30 mouse cellular contexts compared by ENCODE assay signal in the genomic region with DNA sequence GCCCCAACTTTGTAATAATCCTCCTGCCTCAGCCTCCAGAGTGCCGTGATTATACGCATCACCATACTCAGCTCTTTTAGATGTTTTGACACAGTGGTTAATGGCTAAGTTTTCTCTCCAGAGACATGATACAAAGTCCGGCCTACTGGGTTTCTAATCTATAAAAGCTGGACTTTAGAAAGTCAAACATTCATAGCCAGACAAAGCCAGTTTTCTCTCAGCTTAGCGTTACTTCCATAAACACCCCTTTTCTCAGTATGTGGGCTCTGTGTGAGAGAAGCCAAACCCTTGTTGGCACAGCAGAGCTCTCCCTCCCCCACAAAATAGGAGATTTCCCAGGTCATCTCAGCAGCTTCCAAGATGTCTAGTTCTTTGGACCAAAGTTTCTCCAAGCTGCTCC. TPM values are rescaled to one million over a fixed set of nuclear protein-coding genes. Genes with fewer than 3 reads are reported as not detected.
DNase-seq lines count a peak whose midpoint lies in the region; ATAC-seq and TF ChIP-seq lines count a peak whose summit lies in the region.
"Had no signal": no experiment of that assay in that cellular context is flagged by ENCODE, and none has a peak within 500 bp of the region (broad histone marks: within the 10 kb centered on the region; RNA-seq: fewer than 3 reads in every experiment).

No protein-coding gene starts in this region.

- no peak for TF ChIP-seq CTCF in kidney, adult 2 months (conservative IDR thresholded peaks at IDR 0.05; ENCODE audit: insufficient read depth, insufficient read length, low read depth, low read length)
- TF ChIP-seq CTCF in intestine, postnatal 0 days (IDR thresholded peaks at IDR 0.05; ENCODE audit: low read depth) = no peak
- TF ChIP-seq CTCF in liver, postnatal 0 days (IDR thresholded peaks at IDR 0.05; ENCODE audit: low read depth) = no peak

- no peaks in the 10 kb centered on the region for H3K36me3 ChIP-seq in kidney, adult 2 months (ENCODE audit: control insufficient read depth, insufficient read depth, low read length)
- H3K36me3 ChIP-seq in kidney, embryonic 14.5 days (ENCODE audit: control insufficient read depth, insufficient read depth, low read length) = no peaks in the 10 kb centered on the region
- H3K36me3 ChIP-seq in intestine, postnatal 0 days (ENCODE audit: control insufficient read depth, insufficient read depth) = no peaks in the 10 kb centered on the region
- H3K36me3 ChIP-seq in liver, embryonic 12.5 days = no peaks in the 10 kb centered on the region
- 0 out of 2 replicates have a peak, but pooled peaks cover 3% of the 10 kb centered on the region for H3K36me3 ChIP-seq in liver, postnatal 0 days (replicated peaks; ENCODE audit: insufficient read depth, low read length)
- H3K36me3 ChIP-seq: heart, embryonic 13.5 days; limb, embryonic 12.5 days; midbrain, embryonic 12.5 days; neural tube, embryonic 13.5 days had no signal

- no peaks in the 10 kb centered on the region for H3K9me3 ChIP-seq in kidney, embryonic 14.5 days (ENCODE audit: control insufficient read depth, low read length)
- H3K9me3 ChIP-seq in intestine, postnatal 0 days (ENCODE audit: control insufficient read depth) = no peaks in the 10 kb centered on the region
- no peaks in the 10 kb centered on the region for H3K9me3 ChIP-seq in liver, embryonic 12.5 days (replicated peaks)
- no peaks in the 10 kb centered on the region for H3K9me3 ChIP-seq in liver, postnatal 0 days (ENCODE audit: low read length)
- H3K9me3 ChIP-seq: heart, embryonic 13.5 days; limb, embryonic 12.5 days; midbrain, embryonic 12.5 days; neural tube, embryonic 13.5 days had no signal

- H3K4me3 ChIP-seq in kidney, adult 2 months (ENCODE audit: insufficient read depth, low read depth, low read length) = no peak overlapping the region
- no peak overlapping the region for H3K4me3 ChIP-seq in kidney, embryonic 14.5 days (ENCODE audit: low read length)
- H3K4me3 ChIP-seq in intestine, postnatal 0 days (ENCODE audit: low read depth, low read length) = no peak overlapping the region
- H3K4me3 ChIP-seq in liver, embryonic 12.5 days = peak overlapping the region; percentile 30
- H3K4me3 ChIP-seq in liver, postnatal 0 days (ENCODE audit: low read depth, low read length) = peak overlapping the region; percentile 45
- H3K4me3 ChIP-seq: gastrocnemius, adult 2 months; heart, adult 2 months; heart, embryonic 13.5 days; layer of hippocampus, adult 2 months; left cerebral cortex, adult 2 months; limb, embryonic 12.5 days; midbrain, embryonic 12.5 days; neural tube, embryonic 13.5 days had no signal

- H3K27me3 ChIP-seq in kidney, adult 2 months (replicated peaks; ENCODE audit: control insufficient read depth, insufficient read depth, low read length) = no peaks in the 10 kb centered on the region
- H3K27me3 ChIP-seq in kidney, embryonic 14.5 days (ENCODE audit: control insufficient read depth, insufficient read depth, low read length) = no peaks in the 10 kb centered on the region
- H3K27me3 ChIP-seq in intestine, postnatal 0 days (replicated peaks; ENCODE audit: control insufficient read depth, insufficient read depth, low read length) = no peaks in the 10 kb centered on the region
- no peaks in the 10 kb centered on the region for H3K27me3 ChIP-seq in liver, embryonic 12.5 days (replicated peaks)
- no peaks in the 10 kb centered on the region for H3K27me3 ChIP-seq in liver, postnatal 0 days (ENCODE audit: insufficient read depth, low read length)
- H3K27me3 ChIP-seq: limb, embryonic 12.5 days; midbrain, embryonic 12.5 days; neural tube, embryonic 13.5 days had no signal

- H3K9ac ChIP-seq in kidney, embryonic 14.5 days (ENCODE audit: low read depth, low read length) = no peak overlapping the region
- H3K9ac ChIP-seq in intestine, postnatal 0 days (ENCODE audit: low read depth, low read length) = no peak overlapping the region
- H3K9ac ChIP-seq in liver, embryonic 12.5 days = no peak overlapping the region
- H3K9ac ChIP-seq in liver, postnatal 0 days (replicated peaks) = peak overlapping the region; percentile 65
- H3K9ac ChIP-seq: heart, embryonic 13.5 days; hindbrain, embryonic 14.5 days; limb, embryonic 12.5 days; lung, embryonic 14.5 days; midbrain, embryonic 12.5 days; neural tube, embryonic 13.5 days had no signal

- WGBS in kidney, adult 2 months = 56% methylated on average over 4 of the region's 4 CpGs
- WGBS in kidney, embryonic 14.5 days = 94% methylated on average over 4 of the region's 4 CpGs
- 51% methylated on average over 4 of the region's 4 CpGs for WGBS in intestine, postnatal 0 days
- 56% methylated on average over 4 of the region's 4 CpGs for WGBS in liver, embryonic 12.5 days (ENCODE audit: insufficient replicate concordance)
- 48% methylated on average over 4 of the region's 4 CpGs for WGBS in liver, postnatal 0 days (ENCODE audit: insufficient replicate concordance)

- no peaks in the 10 kb centered on the region; the same call in 1 of the 2 replicates for H3K4me1 ChIP-seq in kidney, adult 2 months (ENCODE audit: control insufficient read depth, insufficient read depth, low read length)
- no peaks in the 10 kb centered on the region for H3K4me1 ChIP-seq in kidney, embryonic 14.5 days (ENCODE audit: control insufficient read depth, insufficient read depth, low read length)
- no peaks in the 10 kb centered on the region for H3K4me1 ChIP-seq in intestine, postnatal 0 days (replicated peaks; ENCODE audit: control insufficient read depth, insufficient read depth, low read length)
- peaks cover 8% of the 10 kb centered on the region; the same call in 1 of the 2 replicates for H3K4me1 ChIP-seq in liver, embryonic 12.5 days
- peaks cover 9% of the 10 kb centered on the region; the same call in 1 of the 2 replicates for H3K4me1 ChIP-seq in liver, postnatal 0 days (ENCODE audit: insufficient read depth)
- H3K4me1 ChIP-seq: heart, embryonic 13.5 days; limb, embryonic 12.5 days; midbrain, embryonic 12.5 days; neural tube, embryonic 13.5 days had no signal

- DNase-seq in kidney, adult 2 months = peak; percentile 79
- DNase-seq in liver, postnatal 0 days = no peak
- DNase-seq in heart, adult 11 months = no peak
- DNase-seq: adrenal gland, postnatal 14 days; cerebellum, adult 11 months; cerebellum, adult 9-10 months; cerebellum, postnatal 36 days; gastrocnemius, adult 2 months; gastrocnemius, postnatal 36 days; heart, adult 2 months; heart, postnatal 10 days; kidney, postnatal 10 days; lung, embryonic 14.5 days; lung, postnatal 14 days; thymus, postnatal 4 days had no signal

- TF ChIP-seq POLR2A in kidney, adult 2 months (IDR thresholded peaks at IDR 0.05; ENCODE audit: low read depth, low read length) = no peak

- TF ChIP-seq EP300 in liver, postnatal 0 days (IDR thresholded peaks at IDR 0.05; ENCODE audit: low read depth) = peak; percentile 56

- H3K27ac ChIP-seq in kidney, adult 2 months (ENCODE audit: insufficient read depth, low read depth, low read length) = peak overlapping the region; percentile 51; the same call in 1 of the 2 replicates
- H3K27ac ChIP-seq in kidney, embryonic 14.5 days (ENCODE audit: low read depth, low read length) = no peak overlapping the region
- no peak overlapping the region for H3K27ac ChIP-seq in intestine, postnatal 0 days (ENCODE audit: low read depth, low read length)
- H3K27ac ChIP-seq in liver, embryonic 12.5 days = peak overlapping the region; percentile 5; the same call in 1 of the 2 replicates
- peak overlapping the region; percentile 92 for H3K27ac ChIP-seq in liver, postnatal 0 days (ENCODE audit: low read depth)
- H3K27ac ChIP-seq: gastrocnemius, adult 2 months; heart, adult 2 months; heart, embryonic 13.5 days; hindbrain, embryonic 14.5 days; layer of hippocampus, adult 2 months; left cerebral cortex, adult 2 months; limb, embryonic 12.5 days; midbrain, embryonic 12.5 days; neural tube, embryonic 13.5 days had no signal

- ATAC-seq in kidney, embryonic 14.5 days (ENCODE audit: low FRiP score, low TSS enrichment) = no peak
- peak; percentile 41; the same call in 1 of the 2 replicates for ATAC-seq in intestine, postnatal 0 days
- ATAC-seq in liver, embryonic 12.5 days = no peak
- peak; percentile 68 for ATAC-seq in liver, postnatal 0 days
- no peak for ATAC-seq in erythroid progenitor cell, adult 5-6 weeks (replicated peaks; ENCODE audit: low FRiP score, poor library complexity, severe bottlenecking)
- ATAC-seq: CD4-positive, CD25-positive, alpha-beta regulatory T cell, adult 4 months; forebrain, embryonic 16.5 days had no signal

- no peak overlapping the region for H3K4me2 ChIP-seq in kidney, embryonic 14.5 days (replicated peaks; ENCODE audit: low read depth, low read length)
- no peak overlapping the region for H3K4me2 ChIP-seq in intestine, postnatal 0 days (replicated peaks; ENCODE audit: low read depth)
- H3K4me2 ChIP-seq in liver, embryonic 12.5 days = peak overlapping the region; percentile 39
- peak overlapping the region; percentile 60 for H3K4me2 ChIP-seq in liver, postnatal 0 days (ENCODE audit: low read depth, low read length)
- H3K4me2 ChIP-seq: heart, embryonic 13.5 days; hindbrain, embryonic 14.5 days; limb, embryonic 12.5 days; lung, embryonic 14.5 days; midbrain, embryonic 12.5 days; neural tube, embryonic 13.5 days had no signal

RNA-seq across cellular contexts. Expression of a gene that starts 2.6 kb away (rescaled TPM):
- polyA plus RNA-seq in kidney, adult 2 months (2012; rRNA removed) = 0.78 and 1.0 TPM in 2 replicates
- 0.61 and 0.87 TPM in 2 replicates for polyA plus RNA-seq in kidney, embryonic 14.5 days (2014; fragmentation: Nextera tagmentation; extraction: Ambion mirVana)
- 0.10 and 0.37 TPM in 2 replicates for polyA plus RNA-seq in intestine, postnatal 0 days (2015; fragmentation: Nextera tagmentation; extraction: Ambion mirVana)
- 230 and 235 TPM in 2 replicates for polyA plus RNA-seq in liver, embryonic 12.5 days (2016; fragmentation: Nextera tagmentation; extraction: Ambion mirVana)
- 527 and 547 TPM in 2 replicates for polyA plus RNA-seq in liver, postnatal 0 days (2015; fragmentation: Nextera tagmentation; extraction: Ambion mirVana)
- not detected in 2 replicates for total RNA-seq in erythroid progenitor cell, adult 5-6 weeks (2015; ENCODE audit: low replicate concordance)
- not detected in 2 replicates for total RNA-seq in erythroid progenitor cell, adult 5-6 weeks (2017; ENCODE audit: low replicate concordance)
- total RNA-seq: hematopoietic stem cell, adult 5-6 weeks; megakaryocyte progenitor cell, adult 5-6 weeks had no signal
- polyA plus RNA-seq: CD4-positive, CD25-positive, alpha-beta regulatory T cell, adult 4 months had no signal

RNA-seq across cellular contexts. Expression of a gene that starts 24.8 kb away (rescaled TPM):
- polyA plus RNA-seq in kidney, adult 2 months (2012; rRNA removed) = 14.0 and 14.1 TPM in 2 replicates
- 2.5 and 3.9 TPM in 2 replicates for polyA plus RNA-seq in kidney, embryonic 14.5 days (2014; fragmentation: Nextera tagmentation; extraction: Ambion mirVana)
- polyA plus RNA-seq in intestine, postnatal 0 days (2015; fragmentation: Nextera tagmentation; extraction: Ambion mirVana) = 14.2 and 16.6 TPM in 2 replicates
- polyA plus RNA-seq in liver, embryonic 12.5 days (2016; fragmentation: Nextera tagmentation; extraction: Ambion mirVana) = 4.6 and 5.1 TPM in 2 replicates
- 2.8 and 3.2 TPM in 2 replicates for polyA plus RNA-seq in liver, postnatal 0 days (2015; fragmentation: Nextera tagmentation; extraction: Ambion mirVana)
- total RNA-seq in erythroid progenitor cell, adult 5-6 weeks (2015; ENCODE audit: low replicate concordance) = 0.72 and 1.3 TPM in 2 replicates
- total RNA-seq in erythroid progenitor cell, adult 5-6 weeks (2017; ENCODE audit: low replicate concordance) = 0.91 and 1.2 TPM in 2 replicates

RNA-seq across cellular contexts. Expression of a gene that starts 48.2 kb away (rescaled TPM):
- polyA plus RNA-seq in kidney, adult 2 months (2012; rRNA removed) = 3.2 and 4.6 TPM in 2 replicates
- polyA plus RNA-seq in kidney, embryonic 14.5 days (2014; fragmentation: Nextera tagmentation; extraction: Ambion mirVana) = 29.9 and 37.9 TPM in 2 replicates
- polyA plus RNA-seq in intestine, postnatal 0 days (2015; fragmentation: Nextera tagmentation; extraction: Ambion mirVana) = 18.3 and 21.0 TPM in 2 replicates
- polyA plus RNA-seq in liver, embryonic 12.5 days (2016; fragmentation: Nextera tagmentation; extraction: Ambion mirVana) = 23.5 and 24.2 TPM in 2 replicates
- 16.1 and 16.2 TPM in 2 replicates for polyA plus RNA-seq in liver, postnatal 0 days (2015; fragmentation: Nextera tagmentation; extraction: Ambion mirVana)
- 22.6 and 40.0 TPM in 2 replicates for total RNA-seq in erythroid progenitor cell, adult 5-6 weeks (2015; ENCODE audit: low replicate concordance)
- 38.4 and 40.3 TPM in 2 replicates for total RNA-seq in erythroid progenitor cell, adult 5-6 weeks (2017; ENCODE audit: low replicate concordance)

RNA-seq across cellular contexts. Expression of a gene that starts 48.3 kb away (rescaled TPM):
- polyA plus RNA-seq in kidney, adult 2 months (2012; rRNA removed) = 786 and 1,002 TPM in 2 replicates
- polyA plus RNA-seq in kidney, embryonic 14.5 days (2014; fragmentation: Nextera tagmentation; extraction: Ambion mirVana) = 703 and 779 TPM in 2 replicates
- polyA plus RNA-seq in intestine, postnatal 0 days (2015; fragmentation: Nextera tagmentation; extraction: Ambion mirVana) = 970 and 993 TPM in 2 replicates
- 409 and 425 TPM in 2 replicates for polyA plus RNA-seq in liver, embryonic 12.5 days (2016; fragmentation: Nextera tagmentation; extraction: Ambion mirVana)
- 439 and 445 TPM in 2 replicates for polyA plus RNA-seq in liver, postnatal 0 days (2015; fragmentation: Nextera tagmentation; extraction: Ambion mirVana)
- total RNA-seq in erythroid progenitor cell, adult 5-6 weeks (2015; ENCODE audit: low replicate concordance) = 184 and 197 TPM in 2 replicates
- 140 and 176 TPM in 2 replicates for total RNA-seq in erythroid progenitor cell, adult 5-6 weeks (2017; ENCODE audit: low replicate concordance)

Comparison
In these comparisons a context has a peak if more than half of its experiments do, and no peak if none do; other contexts are left out.
1. H3K27ac ChIP-seq: peak in kidney, adult 2 months (single experiment), liver, embryonic 12.5 days (single experiment) and liver, postnatal 0 days (single experiment); none in kidney, embryonic 14.5 days (single experiment) and intestine, postnatal 0 days (single experiment).
2. ATAC-seq: peak in intestine, postnatal 0 days (single experiment) and liver, postnatal 0 days (single experiment); none in kidney, embryonic 14.5 days (single experiment), liver, embryonic 12.5 days (single experiment) and erythroid progenitor cell, adult 5-6 weeks (single experiment).
3. H3K4me3 ChIP-seq: peak in liver, embryonic 12.5 days (single experiment) and liver, postnatal 0 days (single experiment); none in kidney, adult 2 months (single experiment), kidney, embryonic 14.5 days (single experiment) and intestine, postnatal 0 days (single experiment).
4. H3K4me2 ChIP-seq: peak in liver, embryonic 12.5 days (single experiment) and liver, postnatal 0 days (single experiment); none in kidney, embryonic 14.5 days (single experiment) and intestine, postnatal 0 days (single experiment).
5. RNA of a gene that starts 2.6 kb away (polyA plus RNA-seq): 527 to 547 TPM in liver, postnatal 0 days and 230 to 235 TPM in liver, embryonic 12.5 days; 0.61 to 0.87 TPM in kidney, embryonic 14.5 days, 0.78 to 1.0 TPM in kidney, adult 2 months and 0.10 to 0.37 TPM in intestine, postnatal 0 days; every median in the first group is over 100 times any median in the second.